Mouse (Mus musculus): Measurements from ENCODE around the gene Rgs14. TPM values are rescaled to one million over a fixed set of nuclear protein-coding genes. Genes with fewer than 3 reads are reported as not detected.

The Rgs14 gene
- polyA plus RNA-seq, 1 experiment from 2014 or later: 0.56 TPM

DNA sequence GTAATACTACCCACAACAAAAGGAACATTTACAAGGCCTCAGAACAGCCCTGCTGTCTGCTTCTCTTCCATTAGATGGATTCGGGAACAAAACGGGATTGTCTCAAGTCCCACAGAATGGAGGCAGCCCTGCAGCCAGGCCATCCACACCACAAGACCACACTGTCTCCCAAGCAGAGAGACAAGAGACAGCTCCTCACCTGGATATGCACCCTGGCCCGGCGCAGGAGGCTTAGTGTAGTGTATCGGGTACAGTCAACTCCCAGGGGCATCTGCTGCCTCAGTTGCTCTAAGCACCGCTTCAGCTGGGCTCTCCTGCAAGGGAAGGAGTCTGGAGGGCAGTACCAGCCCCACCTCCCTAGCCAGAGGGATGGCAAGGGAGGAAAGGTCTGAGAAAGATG lies 41.4 kb upstream of the Rgs14 start:
- H3K4me1 ChIP-seq (ENCODE audit: control insufficient read depth, insufficient read depth, low read length): peaks cover 7% of the 10 kb centered on the region
- H3K9me3 ChIP-seq (replicated peaks; ENCODE audit: control insufficient read depth, low read length): no peaks in the 10 kb centered on the region
- H3K36me3 ChIP-seq (replicated peaks; ENCODE audit: control insufficient read depth, insufficient read depth, low read depth, low read length): peaks cover 13% of the 10 kb centered on the region
- DNase-seq (ENCODE audit: low spot score) (no peak), ATAC-seq (replicated peaks; ENCODE audit: insufficient number of reproducible peaks, low FRiP score, low TSS enrichment, low read depth) (no peak)
- H3K4me2 ChIP-seq (ENCODE audit: low read depth, low read length): peak overlapping the region; percentile 87
- 86% methylated on average over 6 of the region's 6 CpGs for WGBS
- no peaks in the 10 kb centered on the region for H3K27me3 ChIP-seq (ENCODE audit: control insufficient read depth, insufficient read depth, low read length)
- H3K27ac ChIP-seq (replicated peaks; ENCODE audit: low read depth, low read length): no peak overlapping the region
- H3K9ac ChIP-seq (replicated peaks; ENCODE audit: low read length): no peak overlapping the region
- peak overlapping the region; percentile 55 for H3K4me3 ChIP-seq (ENCODE audit: low read depth, low read length)

DNA sequence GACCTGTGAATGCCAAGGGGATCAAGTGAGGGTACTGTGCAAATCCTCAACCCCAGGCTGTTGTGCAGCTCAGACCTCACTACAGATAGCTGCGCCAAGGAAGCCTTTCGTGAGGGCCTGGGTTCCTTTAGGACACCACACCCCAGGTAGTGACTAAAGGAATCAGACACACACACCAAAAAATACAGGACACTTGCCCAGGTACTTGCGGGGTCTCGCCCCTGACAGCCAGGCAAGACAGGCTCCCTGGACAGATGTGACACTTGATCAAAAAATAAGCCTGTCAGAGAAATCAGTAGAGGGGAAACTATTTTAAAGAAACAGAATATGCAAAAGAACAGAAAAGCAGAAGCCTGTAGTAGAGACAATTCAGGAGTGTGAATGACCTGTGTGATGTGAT lies 40.9 kb upstream of the Rgs14 start:
- H3K4me2 ChIP-seq (ENCODE audit: low read depth, low read length): peak overlapping the region; percentile 87
- no peaks in the 10 kb centered on the region for H3K27me3 ChIP-seq (ENCODE audit: control insufficient read depth, insufficient read depth, low read length)
- ATAC-seq (replicated peaks; ENCODE audit: insufficient number of reproducible peaks, low FRiP score, low TSS enrichment, low read depth): no peak
- peaks cover 13% of the 10 kb centered on the region for H3K36me3 ChIP-seq (replicated peaks; ENCODE audit: control insufficient read depth, insufficient read depth, low read depth, low read length)
- no peak overlapping the region for H3K27ac ChIP-seq (replicated peaks; ENCODE audit: low read depth, low read length)
- peak overlapping the region; percentile 55 for H3K4me3 ChIP-seq (ENCODE audit: low read depth, low read length)
- 78% methylated on average over 4 of the region's 4 CpGs for WGBS
- peak overlapping the region; percentile 79 for H3K9ac ChIP-seq (replicated peaks; ENCODE audit: low read length)
- DNase-seq (ENCODE audit: low spot score): no peak
- no peaks in the 10 kb centered on the region for H3K9me3 ChIP-seq (replicated peaks; ENCODE audit: control insufficient read depth, low read length)
- H3K4me1 ChIP-seq (ENCODE audit: control insufficient read depth, insufficient read depth, low read length): peaks cover 7% of the 10 kb centered on the region

DNA sequence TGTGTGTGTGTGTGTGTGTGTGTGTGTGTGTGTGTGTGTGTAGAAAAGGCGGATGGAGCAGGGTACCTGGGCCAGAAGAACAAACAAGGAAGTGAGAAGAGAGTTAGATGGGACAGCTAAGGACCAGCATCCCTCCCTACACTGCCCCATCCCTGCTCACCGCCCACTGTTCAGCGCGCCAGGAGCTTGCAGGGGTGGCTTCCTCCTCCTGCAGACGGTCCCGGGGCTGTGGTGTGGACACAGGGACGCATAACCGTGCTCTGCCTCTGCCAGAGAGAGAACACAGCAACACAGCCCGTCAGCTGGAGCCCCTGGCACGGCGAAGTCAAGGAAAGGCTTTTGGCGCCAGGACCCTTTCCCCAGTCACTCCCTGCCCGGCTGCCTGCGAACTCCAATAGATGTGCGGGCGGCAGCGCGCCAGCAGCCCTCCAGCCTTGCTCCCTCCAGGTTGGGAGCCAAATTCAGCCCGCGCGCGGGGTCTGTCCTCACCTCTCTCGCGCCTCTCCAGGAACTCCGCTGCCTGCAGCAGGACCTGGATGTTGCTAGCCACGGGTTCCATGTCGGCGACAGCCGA lies 40.3 kb upstream of the Rgs14 start:
- H3K27me3 ChIP-seq (ENCODE audit: control insufficient read depth, insufficient read depth, low read length): no peaks in the 10 kb centered on the region

DNA sequence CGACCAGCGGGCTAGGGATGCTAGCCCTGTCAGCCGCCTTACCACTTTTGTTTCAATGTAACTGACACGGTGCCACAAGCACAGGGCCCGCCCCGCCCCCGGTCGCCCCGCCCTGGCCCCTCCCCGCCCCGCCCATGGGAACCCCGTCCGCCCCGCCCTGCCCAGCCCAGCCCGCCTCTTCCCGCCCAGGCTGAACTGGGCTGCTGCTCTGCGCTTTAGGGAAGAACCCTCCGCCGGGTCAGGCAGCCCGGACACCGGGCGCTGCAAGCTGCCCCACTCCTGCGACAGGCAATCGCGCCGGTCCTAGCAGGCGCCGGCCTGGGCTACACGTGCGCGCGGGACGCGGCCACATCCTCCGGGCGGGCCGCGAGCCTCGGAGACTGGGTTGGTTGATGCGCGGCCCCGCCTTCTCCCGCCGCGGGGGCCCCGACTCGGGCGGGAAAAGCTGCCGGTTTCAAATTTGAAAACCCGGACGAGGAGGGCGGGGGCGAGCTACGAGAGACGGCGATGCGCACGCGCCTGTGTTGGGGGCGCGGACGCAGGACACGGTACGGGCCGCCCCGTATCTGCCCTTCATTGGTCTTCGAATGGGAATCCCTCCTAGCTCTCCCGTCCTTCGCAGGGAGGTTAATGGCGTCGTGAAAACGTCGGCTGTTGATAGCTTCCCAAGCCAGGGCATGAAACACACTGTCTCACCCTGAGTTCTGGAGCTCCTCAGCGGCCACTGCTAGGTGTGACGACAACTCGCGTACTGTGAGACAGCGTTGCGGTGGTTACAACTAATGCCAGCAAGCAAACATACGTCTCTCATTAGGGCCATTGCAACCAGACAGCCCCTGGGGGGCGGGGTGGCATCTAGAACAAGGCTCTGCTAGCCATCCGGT lies 39.6 kb upstream of the Rgs14 start, which contains the start of gene Mxd3:
Gene Mxd3 (minus strand): TSS at position 141 of the 884 bp plus-strand sequence.
- WGBS: under 1% methylated on average over 76 of the region's 82 CpGs
- peak; percentile 74 for ATAC-seq (replicated peaks; ENCODE audit: insufficient number of reproducible peaks, low FRiP score, low TSS enrichment, low read depth)
- no peaks in the 10 kb centered on the region for H3K27me3 ChIP-seq (ENCODE audit: control insufficient read depth, insufficient read depth, low read length)
- H3K4me3 ChIP-seq (ENCODE audit: low read depth, low read length): peak within 1 kb of the TSS; percentile 55
- no peaks in the 10 kb centered on the region for H3K9me3 ChIP-seq (replicated peaks; ENCODE audit: control insufficient read depth, low read length)
- H3K4me2 ChIP-seq (ENCODE audit: low read depth, low read length): peak within 1 kb of the TSS; percentile 87
- peak within 1 kb of the TSS; percentile 79 for H3K27ac ChIP-seq (replicated peaks; ENCODE audit: low read depth, low read length)
- peak; percentile 92 for DNase-seq (ENCODE audit: low spot score)
- H3K36me3 ChIP-seq (replicated peaks; ENCODE audit: control insufficient read depth, insufficient read depth, low read depth, low read length): peaks cover 10% of the 10 kb centered on the region
- peak within 1 kb of the TSS; percentile 79 for H3K9ac ChIP-seq (replicated peaks; ENCODE audit: low read length)
- H3K4me1 ChIP-seq (ENCODE audit: control insufficient read depth, insufficient read depth, low read length): peaks cover 7% of the 10 kb centered on the region

More for the DNA sequence above, 40.3 kb upstream of the Rgs14 start:
- Histone ChIP-seq H3K36me3 (replicated peaks; ENCODE audit: control insufficient read depth, insufficient read depth, low read depth, low read length) (peaks cover 10% of the 10 kb centered on the region), H3K4me1 (ENCODE audit: control insufficient read depth, insufficient read depth, low read length) (peaks cover 7% of the 10 kb centered on the region), H3K27ac (replicated peaks; ENCODE audit: low read depth, low read length) (0 out of 2 replicates have a peak overlapping the region, but pooled peaks have one; percentile 35), H3K4me3 (ENCODE audit: low read depth, low read length) (peak overlapping the region; percentile 55), H3K4me2 (ENCODE audit: low read depth, low read length) (peak overlapping the region; percentile 87), H3K9ac (replicated peaks; ENCODE audit: low read length) (peak overlapping the region; percentile 79), H3K9me3 (replicated peaks; ENCODE audit: control insufficient read depth, low read length) (no peaks in the 10 kb centered on the region)
- WGBS: under 1% methylated on average over 26 of the region's 29 CpGs
- DNase-seq (ENCODE audit: low spot score) (no peak), ATAC-seq (replicated peaks; ENCODE audit: insufficient number of reproducible peaks, low FRiP score, low TSS enrichment, low read depth) (peak; percentile 14; the same call in 1 of the 2 replicates)

DNA sequence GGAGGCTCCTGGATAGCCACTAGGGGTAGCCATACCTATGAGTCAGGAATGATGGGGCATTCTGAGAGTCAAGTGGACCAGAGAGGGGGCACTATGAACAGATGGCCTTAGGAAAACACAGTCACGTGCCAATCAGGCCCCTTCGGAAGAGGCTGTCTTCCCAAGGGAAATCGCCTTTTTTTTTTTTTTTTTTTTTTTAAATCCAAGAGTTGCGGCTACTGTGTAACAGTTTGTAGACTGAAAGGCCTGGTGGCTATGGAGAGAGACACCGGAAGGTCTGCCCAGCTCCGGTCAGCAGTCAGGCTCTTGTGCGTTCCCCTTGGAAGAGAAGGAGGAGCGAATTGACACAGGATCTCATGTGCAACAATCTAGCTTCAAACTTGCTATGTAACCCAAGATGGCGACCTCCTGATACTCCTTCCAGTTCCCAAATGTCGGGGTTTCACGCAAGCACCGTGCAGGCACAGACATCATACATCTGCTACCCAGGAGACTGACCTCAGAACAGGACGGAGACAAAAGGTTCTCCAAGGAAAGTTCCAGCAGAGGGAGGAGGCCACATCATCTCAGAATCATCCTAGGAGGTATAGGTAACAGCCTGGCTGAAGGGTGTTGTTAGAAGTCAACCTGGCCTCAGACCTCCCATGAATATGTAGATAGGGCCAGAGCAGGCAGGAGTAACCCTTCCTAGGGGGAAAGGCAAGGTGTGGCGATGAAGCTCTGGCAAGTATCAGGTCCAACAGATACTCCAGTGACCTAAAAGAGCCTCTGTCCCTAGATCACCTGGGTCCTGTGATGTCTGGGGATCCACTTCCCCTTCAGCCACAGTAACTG lies 38.7 kb upstream of the Rgs14 start:
- peak overlapping the region; percentile 79; the same call in 1 of the 2 replicates for H3K9ac ChIP-seq (replicated peaks; ENCODE audit: low read length)
- ATAC-seq (replicated peaks; ENCODE audit: insufficient number of reproducible peaks, low FRiP score, low TSS enrichment, low read depth) (no peak), DNase-seq (ENCODE audit: low spot score) (no peak)
- H3K27me3 ChIP-seq (ENCODE audit: control insufficient read depth, insufficient read depth, low read length): no peaks in the 10 kb centered on the region
- WGBS: 44% methylated on average over 14 of the region's 14 CpGs
- H3K4me3 ChIP-seq (ENCODE audit: low read depth, low read length): peak overlapping the region; percentile 55
- H3K4me1 ChIP-seq (ENCODE audit: control insufficient read depth, insufficient read depth, low read length): peaks cover 7% of the 10 kb centered on the region
- peaks cover 3% of the 10 kb centered on the region for H3K36me3 ChIP-seq (replicated peaks; ENCODE audit: control insufficient read depth, insufficient read depth, low read depth, low read length)
- peak overlapping the region; percentile 79 for H3K27ac ChIP-seq (replicated peaks; ENCODE audit: low read depth, low read length)
- H3K9me3 ChIP-seq (replicated peaks; ENCODE audit: control insufficient read depth, low read length): no peaks in the 10 kb centered on the region
- H3K4me2 ChIP-seq (ENCODE audit: low read depth, low read length): peak overlapping the region; percentile 87

DNA sequence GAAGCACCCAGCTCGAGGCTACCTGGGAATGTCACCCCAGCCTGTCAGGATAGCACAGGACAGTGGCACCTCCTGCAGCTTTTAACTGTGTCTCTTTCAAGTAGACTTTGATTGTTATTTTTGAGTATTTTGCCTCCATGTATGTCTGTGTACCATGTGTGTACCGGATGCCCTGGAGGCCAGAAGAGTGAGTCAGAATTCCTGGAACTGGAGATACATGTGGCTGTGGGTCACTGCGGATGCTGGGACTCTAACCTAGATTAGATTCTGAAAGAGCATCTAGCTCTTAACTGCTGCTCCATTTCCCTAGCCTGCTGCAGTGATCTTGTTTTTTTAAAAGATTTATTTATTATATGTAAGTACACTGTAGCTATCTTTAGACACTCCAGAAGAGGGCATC lies 37.2 kb upstream of the Rgs14 start:
- DNase-seq (ENCODE audit: low spot score): no peak
- Histone ChIP-seq H3K27me3 (ENCODE audit: control insufficient read depth, insufficient read depth, low read length) (no peaks in the 10 kb centered on the region), H3K9me3 (replicated peaks; ENCODE audit: control insufficient read depth, low read length) (no peaks in the 10 kb centered on the region), H3K9ac (replicated peaks; ENCODE audit: low read length) (no peak overlapping the region), H3K4me1 (ENCODE audit: control insufficient read depth, insufficient read depth, low read length) (peaks cover 7% of the 10 kb centered on the region), H3K36me3 (replicated peaks; ENCODE audit: control insufficient read depth, insufficient read depth, low read depth, low read length) (no peaks in the 10 kb centered on the region), H3K27ac (replicated peaks; ENCODE audit: low read depth, low read length) (no peak overlapping the region), H3K4me2 (ENCODE audit: low read depth, low read length) (no peak overlapping the region), H3K4me3 (ENCODE audit: low read depth, low read length) (no peak overlapping the region)
- WGBS: 84% methylated on average over 3 of the region's 3 CpGs
- no peak for ATAC-seq (replicated peaks; ENCODE audit: insufficient number of reproducible peaks, low FRiP score, low TSS enrichment, low read depth)

DNA sequence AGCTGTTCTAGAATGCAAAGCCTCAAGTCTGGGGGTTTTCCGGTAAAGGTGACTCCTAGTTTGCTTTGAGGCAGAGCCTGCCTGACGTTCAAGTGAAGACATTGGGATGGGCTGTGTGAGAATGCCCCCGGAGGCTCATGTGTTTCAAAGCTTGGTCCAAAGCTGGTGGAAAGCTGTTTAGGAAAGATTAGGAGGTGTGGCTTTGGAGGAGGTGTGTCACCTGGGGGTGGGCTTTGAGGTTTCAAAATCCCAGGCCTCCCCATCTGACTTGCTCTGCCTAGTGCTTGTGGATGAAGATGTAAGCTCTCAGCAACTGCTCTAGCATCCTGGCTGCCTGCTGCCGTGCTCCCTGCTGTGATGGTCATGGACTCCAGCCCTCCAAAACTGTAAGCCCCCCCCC lies 33.8 kb upstream of the Rgs14 start:
- Histone ChIP-seq H3K9ac (replicated peaks; ENCODE audit: low read length) (no peak overlapping the region), H3K4me3 (ENCODE audit: low read depth, low read length) (no peak overlapping the region), H3K4me2 (ENCODE audit: low read depth, low read length) (no peak overlapping the region), H3K27ac (replicated peaks; ENCODE audit: low read depth, low read length) (no peak overlapping the region), H3K36me3 (replicated peaks; ENCODE audit: control insufficient read depth, insufficient read depth, low read depth, low read length) (no peaks in the 10 kb centered on the region), H3K9me3 (replicated peaks; ENCODE audit: control insufficient read depth, low read length) (no peaks in the 10 kb centered on the region), H3K4me1 (ENCODE audit: control insufficient read depth, insufficient read depth, low read length) (no peaks in the 10 kb centered on the region), H3K27me3 (ENCODE audit: control insufficient read depth, insufficient read depth, low read length) (no peaks in the 10 kb centered on the region)
- DNase-seq (ENCODE audit: low spot score) (no peak), ATAC-seq (replicated peaks; ENCODE audit: insufficient number of reproducible peaks, low FRiP score, low TSS enrichment, low read depth) (no peak)
- 85% methylated on average over 4 of the region's 4 CpGs for WGBS
